In the genomic region with DNA sequence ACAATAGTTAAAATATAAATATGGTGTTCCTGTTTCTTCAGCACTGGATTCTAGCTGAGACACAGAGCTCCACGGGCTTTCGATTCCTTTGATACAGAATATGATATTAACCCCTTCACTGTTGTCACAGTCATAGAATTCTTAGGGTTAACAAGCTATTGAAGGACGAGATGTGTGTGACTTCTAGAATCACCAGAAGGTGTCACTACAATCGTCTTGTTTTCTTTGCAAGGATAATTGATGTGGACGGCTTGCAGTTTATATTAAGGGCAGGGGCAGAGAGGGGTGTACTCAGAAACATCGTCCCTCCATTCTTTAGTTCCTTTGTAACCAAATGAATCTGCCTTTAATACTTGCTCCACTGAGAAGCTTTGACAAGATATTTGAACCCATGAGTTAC, we compare ENCODE assay signal across 20 mouse cellular contexts.
DNase-seq lines count a peak whose midpoint lies in the region; ATAC-seq and TF ChIP-seq lines count a peak whose summit lies in the region.
"Had no signal": no experiment of that assay in that cellular context is flagged by ENCODE, and none has a peak within 500 bp of the region (broad histone marks: within the 10 kb centered on the region; RNA-seq: fewer than 3 reads in every experiment).

No protein-coding gene starts in this region.

- no peak overlapping the region for H3K27ac ChIP-seq in kidney, postnatal 0 days
- no peak overlapping the region for H3K27ac ChIP-seq in stomach, postnatal 0 days (replicated peaks)
- H3K27ac ChIP-seq: heart, adult 2 months; hindbrain, embryonic 10.5 days; liver, embryonic 15.5 days had no signal

- no peak for DNase-seq in kidney, postnatal 0 days (ENCODE audit: low spot score)
- no peak for DNase-seq in kidney, postnatal 4 days
- peak; percentile 2 for DNase-seq in thymus, postnatal 0 days (ENCODE audit: low spot score)
- DNase-seq in thymus, postnatal 4 days = no peak
- peak; percentile 14 for DNase-seq in R1 (ENCODE audit: low read depth, low spot score)
- no peak for DNase-seq in stomach, postnatal 0 days (ENCODE audit: low spot score)
- no peak for DNase-seq in heart, postnatal 4 days
- DNase-seq: adrenal gland, adult 8-10 months; cerebellum, postnatal 10 days; embryo, embryonic 11 days; heart, adult 2 months; kidney, adult 9 months; right cerebral cortex, adult 18-20 months; thymus, postnatal 14 days had no signal

- no peaks in the 10 kb centered on the region for H3K36me3 ChIP-seq in kidney, postnatal 0 days (ENCODE audit: insufficient read depth, low read length)
- H3K36me3 ChIP-seq in stomach, postnatal 0 days (ENCODE audit: control insufficient read depth, insufficient read depth, low read length) = no peaks in the 10 kb centered on the region
- H3K36me3 ChIP-seq: hindbrain, embryonic 10.5 days; liver, embryonic 15.5 days had no signal

- no peak overlapping the region for H3K9ac ChIP-seq in kidney, postnatal 0 days (ENCODE audit: low read depth, low read length)
- no peak overlapping the region for H3K9ac ChIP-seq in stomach, postnatal 0 days (ENCODE audit: low read length)
- H3K9ac ChIP-seq: liver, embryonic 15.5 days had no signal

- no peak for ATAC-seq in kidney, postnatal 0 days (replicated peaks; ENCODE audit: low FRiP score, low read depth)
- ATAC-seq in stomach, postnatal 0 days (ENCODE audit: low FRiP score, low TSS enrichment) = no peak
- ATAC-seq in granulocyte monocyte progenitor cell, adult 5-6 weeks (replicated peaks; ENCODE audit: poor library complexity, severe bottlenecking) = no peak
- ATAC-seq: CD4-positive, CD25-positive, alpha-beta regulatory T cell, adult 4 months; inflammation-experienced regulatory T-cells, adult 6 months had no signal

- no peaks in the 10 kb centered on the region for H3K9me3 ChIP-seq in kidney, postnatal 0 days (replicated peaks; ENCODE audit: low read length)
- no peaks in the 10 kb centered on the region for H3K9me3 ChIP-seq in stomach, postnatal 0 days (ENCODE audit: control insufficient read depth, low read length)
- H3K9me3 ChIP-seq: hindbrain, embryonic 10.5 days; liver, embryonic 15.5 days; megakaryocyte, embryonic 14.5 days had no signal

- peak; percentile 38; the same call in 1 of the 2 replicates for TF ChIP-seq CTCF in kidney, postnatal 0 days (IDR thresholded peaks at IDR 0.05; ENCODE audit: low read depth)
- peak; percentile 29 for TF ChIP-seq CTCF in stomach, postnatal 0 days (IDR thresholded peaks at IDR 0.05; ENCODE audit: low read depth)

- no peaks in the 10 kb centered on the region for H3K4me1 ChIP-seq in kidney, postnatal 0 days (replicated peaks; ENCODE audit: insufficient read depth, low read length)
- no peaks in the 10 kb centered on the region for H3K4me1 ChIP-seq in stomach, postnatal 0 days (replicated peaks; ENCODE audit: control insufficient read depth, insufficient read depth)
- H3K4me1 ChIP-seq: hindbrain, embryonic 10.5 days; liver, embryonic 15.5 days; megakaryocyte, embryonic 14.5 days had no signal

- no peak for TF ChIP-seq EP300 in stomach, postnatal 0 days (optimal IDR thresholded peaks at IDR 0.05)

- no peak overlapping the region for H3K4me2 ChIP-seq in kidney, postnatal 0 days (ENCODE audit: low read length)
- H3K4me2 ChIP-seq in stomach, postnatal 0 days (replicated peaks; ENCODE audit: low read depth) = no peak overlapping the region
- H3K4me2 ChIP-seq: liver, embryonic 15.5 days had no signal

- 32% methylated on average over 6 of the region's 6 CpGs for WGBS in kidney, postnatal 0 days
- WGBS in stomach, postnatal 0 days = 29% methylated on average over 6 of the region's 6 CpGs

- H3K27me3 ChIP-seq in kidney, postnatal 0 days (ENCODE audit: insufficient read depth, low read length) = no peaks in the 10 kb centered on the region
- no peaks in the 10 kb centered on the region for H3K27me3 ChIP-seq in stomach, postnatal 0 days (ENCODE audit: control insufficient read depth, insufficient read depth, low read length)
- H3K27me3 ChIP-seq: liver, embryonic 15.5 days; megakaryocyte, embryonic 14.5 days had no signal

- H3K4me3 ChIP-seq in kidney, postnatal 0 days (replicated peaks; ENCODE audit: low read depth, low read length) = no peak overlapping the region
- H3K4me3 ChIP-seq in stomach, postnatal 0 days (ENCODE audit: low read depth, low read length) = no peak overlapping the region
- H3K4me3 ChIP-seq: heart, adult 2 months; hindbrain, embryonic 10.5 days; liver, embryonic 15.5 days; megakaryocyte, embryonic 14.5 days had no signal

Comparison
In these comparisons a context has a peak if more than half of its experiments do, and no peak if none do; other contexts are left out.
1. DNase-seq: peak in thymus, postnatal 0 days (single experiment) and R1 (single experiment); none in kidney, postnatal 0 days (single experiment), kidney, postnatal 4 days (0 of 2), thymus, postnatal 4 days (single experiment), stomach, postnatal 0 days (single experiment) and heart, postnatal 4 days (single experiment).